Mouse (Mus musculus) layer of hippocampus, adult 8-10 months (tissue): Measurements from ENCODE around the gene Slc25a27. TPM values are rescaled to one million over a fixed set of nuclear protein-coding genes. Genes with fewer than 3 reads are reported as not detected.

Experiments used
- DNase-seq, 2 experiments: peaks; one replicate each; pipeline ENCODE4 v3.0.0; 2022; ENCODE audit warnings: low spot score in 2 of 2
- total RNA-seq, 4 experiments: library from RNA; stranded (reverse); gene quantifications; 2 replicates each; pipeline ENCODE4 v1.2.4; 2022

Gene Slc25a27
- total RNA-seq, 4 experiments from 2014 or later, result 33.2 to 50.6 (median 39.7) TPM

DNA sequence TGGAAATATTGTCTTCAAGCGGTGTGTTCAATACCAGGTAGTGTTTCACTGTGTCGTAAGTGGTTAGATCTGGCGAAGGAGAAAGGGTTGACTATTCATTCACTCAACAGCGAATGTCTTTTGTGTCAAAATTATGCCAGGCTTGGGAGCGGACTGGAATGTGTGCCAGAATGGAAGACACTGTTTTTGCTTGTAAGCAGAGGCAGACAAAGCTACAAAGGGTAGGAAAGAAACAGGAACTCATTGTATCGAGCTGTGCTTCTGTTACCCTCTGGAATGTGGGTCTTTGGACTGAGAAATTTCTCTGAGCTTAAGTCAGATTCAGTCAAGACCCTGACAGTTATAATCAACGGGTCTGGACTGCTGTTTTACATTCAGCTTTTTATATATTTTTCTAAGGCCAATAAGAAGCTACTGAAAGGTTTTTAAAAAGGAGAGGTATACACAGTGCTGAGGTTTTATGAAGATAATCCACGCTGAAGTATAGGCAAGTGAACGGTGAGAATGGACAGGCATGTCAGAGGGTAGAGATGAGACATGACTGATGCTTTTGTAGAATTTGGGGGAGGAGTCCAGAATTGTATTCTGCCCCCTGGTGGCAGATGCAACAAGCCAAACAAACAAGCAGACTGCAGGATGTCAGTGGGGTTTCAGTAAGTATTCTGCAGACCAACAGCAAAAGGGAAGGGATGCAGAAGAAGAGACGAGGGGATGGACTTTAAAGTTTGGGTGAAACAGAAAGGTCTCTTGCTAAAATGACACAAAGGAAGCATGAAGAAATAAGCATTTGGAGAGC lies 17.2 kb downstream of the Slc25a27 start:
- DNase-seq, result peak in 1 of 2 experiments; percentile 24

DNA sequence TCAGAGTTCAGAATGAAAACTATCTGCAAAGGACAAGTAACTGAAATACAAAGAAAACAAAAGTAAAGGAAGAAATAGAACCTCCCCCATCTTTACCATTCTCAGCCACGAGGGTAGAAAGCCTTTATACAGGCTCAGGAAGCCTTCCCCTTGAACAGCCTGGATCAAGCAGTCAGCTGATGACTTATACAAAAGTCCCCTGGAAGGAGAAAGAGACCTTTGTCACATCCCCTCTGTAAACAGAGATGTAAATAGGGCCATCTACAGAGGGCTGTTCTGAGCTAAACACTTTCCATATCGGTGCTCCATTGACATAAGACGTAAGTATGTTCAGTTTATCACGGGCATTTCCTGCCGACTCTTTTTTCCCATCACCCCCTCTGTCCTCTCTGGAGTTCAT lies 20.1 kb downstream of the Slc25a27 start:
- no peak for DNase-seq

DNA sequence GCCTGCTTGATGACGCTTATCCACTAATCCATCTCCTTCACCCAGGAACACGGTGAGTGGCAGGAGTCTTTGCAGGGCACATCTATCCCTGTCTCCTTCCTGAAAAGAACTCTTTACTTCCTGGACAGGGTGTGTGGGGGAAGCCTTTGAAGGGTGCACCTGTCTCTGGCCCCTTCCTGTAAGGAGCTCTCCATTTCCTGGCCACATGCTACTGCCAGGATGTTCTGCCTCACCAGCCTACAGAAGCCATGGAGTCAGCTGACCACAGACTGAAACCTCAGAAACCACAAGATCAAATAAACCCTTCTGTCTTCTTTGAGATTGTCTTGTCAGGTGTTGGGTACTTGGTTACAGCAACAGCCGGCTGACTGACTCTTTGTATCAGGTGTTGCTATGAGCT lies 21.9 kb downstream of the Slc25a27 start:
- no peak for DNase-seq

DNA sequence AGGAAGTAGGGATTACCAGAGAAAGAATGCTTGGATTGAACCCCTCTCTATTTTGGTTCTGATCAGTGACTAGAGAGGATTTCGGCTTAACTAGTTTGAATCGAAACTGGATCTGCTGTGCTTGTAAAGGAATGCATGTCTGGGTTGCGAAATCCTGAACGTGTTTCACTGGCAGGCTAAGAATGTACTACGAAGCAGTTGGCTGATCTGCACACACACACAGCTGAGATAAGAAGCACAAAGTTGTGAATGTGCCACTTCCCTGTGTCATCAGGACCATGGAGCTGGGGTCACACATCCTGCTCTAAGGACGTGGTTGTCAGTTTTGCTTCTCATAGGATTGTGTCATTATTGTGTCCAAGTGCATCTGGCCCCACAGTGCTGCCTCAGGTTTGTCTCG lies 22.6 kb downstream of the Slc25a27 start:
- DNase-seq, result no peak

DNA sequence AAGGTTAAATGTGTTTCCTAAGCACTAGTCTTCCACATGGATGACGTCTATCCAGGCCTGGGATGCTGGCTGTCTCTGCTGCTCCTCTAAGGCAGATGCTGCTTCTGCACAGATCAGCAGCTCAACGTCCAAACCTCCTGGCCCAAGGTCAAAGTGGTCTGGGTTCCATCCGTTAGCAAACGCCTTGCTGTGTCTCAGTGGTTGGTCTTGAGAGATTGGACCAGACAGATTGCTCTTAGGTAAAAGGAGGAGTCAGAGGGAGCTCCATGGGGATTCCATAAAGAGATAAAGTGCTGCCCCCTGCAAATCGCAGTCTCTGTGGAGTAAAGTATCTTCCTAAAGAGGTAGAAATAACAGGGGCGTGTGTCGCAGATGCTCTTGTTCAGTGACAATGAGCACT lies 23.8 kb downstream of the Slc25a27 start:
- no peak for DNase-seq

DNA sequence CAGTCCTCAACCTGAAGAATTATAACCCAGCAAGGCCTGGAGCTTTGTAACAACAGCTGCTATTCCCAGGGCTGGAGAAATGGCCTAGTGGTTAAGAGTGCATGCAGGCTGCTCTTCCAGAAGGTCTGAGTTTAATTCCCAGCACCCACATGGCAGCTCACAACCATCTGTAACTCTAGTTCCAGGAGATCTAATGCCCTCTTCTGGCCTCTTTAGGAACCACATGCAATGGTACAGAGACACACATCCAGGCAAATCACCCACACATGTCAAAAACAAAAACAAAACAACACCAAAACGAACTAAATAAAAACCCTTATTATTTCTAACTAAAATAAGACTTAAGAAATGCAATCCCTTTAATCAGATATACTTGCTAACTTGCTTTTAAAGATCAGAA lies 26.2 kb downstream of the Slc25a27 start:
- DNase-seq, result no peak

DNA sequence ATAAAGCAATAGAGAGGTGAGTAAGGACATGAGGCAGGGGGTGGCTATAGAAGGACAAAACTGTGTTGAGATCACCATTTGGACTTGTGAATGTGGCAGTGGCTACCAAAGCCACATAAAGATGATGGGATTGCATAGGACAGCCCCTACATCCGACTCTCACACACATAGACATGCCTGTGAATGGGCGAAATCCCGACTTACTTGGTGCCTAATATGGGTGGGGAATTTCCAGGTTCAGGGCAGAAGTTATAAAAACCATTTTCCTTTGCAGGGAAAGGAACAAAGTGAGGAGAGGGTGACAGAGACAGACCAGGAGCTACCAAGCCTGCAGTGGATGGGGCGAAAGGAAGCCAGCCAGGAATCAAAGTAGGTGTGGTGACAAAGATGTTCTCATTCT lies 29.9 kb downstream of the Slc25a27 start:
- no peak for DNase-seq

DNA sequence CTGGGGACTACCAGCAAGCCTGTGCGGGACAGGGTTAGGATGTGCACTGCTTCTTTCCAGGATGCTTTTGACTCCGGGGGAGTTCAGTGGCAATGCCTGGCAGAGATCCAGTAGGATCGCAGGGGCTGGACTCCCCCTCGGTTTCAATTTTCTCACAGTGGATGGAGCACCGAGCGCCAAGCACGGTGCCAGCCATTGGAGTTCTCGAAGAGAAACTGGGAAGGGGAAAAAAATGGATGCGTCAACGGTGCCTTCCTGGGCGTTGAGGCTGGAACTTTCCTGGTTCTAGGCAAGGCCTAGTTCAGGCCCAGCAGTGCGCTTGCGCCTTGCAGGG lies 36.6 kb downstream of the Slc25a27 start:
- DNase-seq, result no peak

DNA sequence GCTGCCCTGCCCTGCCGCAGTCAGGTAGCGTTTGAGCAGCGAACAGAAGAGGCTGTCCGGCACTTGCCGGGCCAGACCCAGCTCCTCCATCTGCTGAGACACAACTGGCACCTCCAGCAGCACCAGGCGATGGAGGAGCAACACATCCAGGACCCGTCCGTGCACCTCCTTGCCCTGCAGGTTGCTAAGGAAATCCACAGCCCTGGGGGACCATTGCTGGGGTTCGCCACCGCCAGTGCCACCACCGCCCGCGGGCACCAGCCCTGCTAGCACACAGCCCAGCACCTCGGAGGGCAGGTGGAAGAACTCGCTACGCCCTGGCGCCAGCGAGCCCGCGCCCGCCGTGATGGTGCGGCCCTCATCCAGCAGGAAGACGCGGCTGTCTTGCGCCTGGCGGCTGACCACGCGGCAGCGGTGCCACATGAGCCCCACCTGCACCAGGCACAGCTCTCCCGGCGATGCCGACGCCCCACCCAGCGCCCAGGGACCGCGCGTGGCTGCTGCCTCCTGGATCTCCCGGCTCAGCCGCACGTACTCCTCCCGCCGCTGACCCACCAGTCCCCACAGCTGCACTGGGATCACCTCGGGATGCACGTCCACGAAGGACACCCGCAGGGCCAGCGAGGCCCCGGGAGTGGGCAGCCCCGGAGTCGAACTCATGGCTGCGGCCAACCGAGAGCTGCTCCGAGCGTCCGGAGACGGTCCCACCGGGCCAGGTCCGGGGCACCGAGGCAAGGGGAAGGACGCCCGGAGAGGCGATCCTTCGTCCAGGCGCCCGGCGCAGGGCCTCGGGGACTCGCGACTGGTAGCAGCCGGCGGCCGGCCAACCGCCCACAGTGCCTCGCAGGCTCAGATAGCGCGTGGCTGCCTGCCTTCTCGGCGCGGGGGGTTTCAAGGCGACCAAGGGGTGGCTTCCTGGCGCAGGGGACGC lies 37.3 kb downstream of the Slc25a27 start, which contains the start of gene Tdrd6:
TSS of gene Tdrd6 (minus strand) at position 804 of the 931 bp plus-strand sequence.
- no peak for DNase-seq

DNA sequence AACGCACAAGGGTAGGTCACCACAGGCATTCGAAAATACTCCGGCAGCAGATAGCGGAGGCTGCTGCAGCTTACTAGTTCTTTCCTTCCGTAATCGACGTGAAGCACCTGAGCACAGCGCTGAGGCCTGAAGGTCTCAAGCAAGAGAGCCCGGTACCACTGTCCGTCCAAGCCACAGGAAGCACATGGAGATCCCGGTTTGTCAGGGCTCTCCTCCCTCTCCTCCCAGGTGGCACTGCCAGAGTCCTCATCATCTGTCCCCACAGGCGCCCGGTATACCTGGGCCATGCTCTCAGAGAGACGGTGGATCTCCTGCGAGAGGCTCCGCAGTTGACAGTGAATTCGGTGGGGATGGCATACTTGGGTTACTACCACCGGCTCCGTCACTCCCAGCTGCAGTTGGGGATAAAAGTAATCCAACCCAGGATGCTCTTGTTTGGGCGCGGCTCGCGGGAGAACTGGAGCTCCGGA lies 38.0 kb downstream of the Slc25a27 start:
- no peak for DNase-seq

DNA sequence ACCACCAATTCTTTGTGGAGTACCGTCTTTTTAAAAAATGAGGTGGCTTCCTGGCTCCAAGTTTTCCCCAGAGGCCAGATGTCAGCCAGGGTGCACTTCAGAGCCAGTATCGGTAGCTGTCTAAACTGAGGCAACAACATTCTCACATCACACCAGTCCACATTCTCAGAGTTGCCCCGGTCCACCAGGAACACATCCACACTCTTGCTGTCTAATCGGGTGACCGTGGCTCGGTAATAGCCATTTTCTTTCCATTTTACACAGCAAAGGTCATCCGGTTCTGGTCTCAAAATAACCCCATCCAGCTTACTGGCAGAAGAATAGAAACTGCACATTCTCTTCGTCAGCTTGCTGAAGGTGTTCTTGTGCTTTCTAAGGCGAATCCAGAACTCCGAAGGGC lies 38.8 kb downstream of the Slc25a27 start:
- DNase-seq, result no peak

DNA sequence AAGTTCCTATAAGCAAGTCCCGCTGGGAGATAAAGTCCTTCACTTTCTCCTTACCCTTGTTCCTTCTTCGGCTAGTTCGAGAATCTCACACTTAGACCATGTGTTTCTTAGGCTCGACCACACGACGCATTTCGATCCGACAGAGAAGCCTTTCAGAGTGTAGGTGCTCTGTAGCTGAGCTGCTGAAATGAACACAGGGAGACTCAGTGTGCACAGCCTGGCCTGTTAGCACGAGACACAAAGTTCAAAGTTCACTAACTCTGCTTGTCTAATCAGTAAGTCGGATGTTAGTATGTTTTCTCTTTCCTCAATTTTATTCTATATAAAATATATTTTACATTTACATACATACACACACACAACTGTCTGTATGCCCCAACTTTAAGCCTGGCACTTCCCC lies 44.9 kb downstream of the Slc25a27 start:
- no peak for DNase-seq

DNA sequence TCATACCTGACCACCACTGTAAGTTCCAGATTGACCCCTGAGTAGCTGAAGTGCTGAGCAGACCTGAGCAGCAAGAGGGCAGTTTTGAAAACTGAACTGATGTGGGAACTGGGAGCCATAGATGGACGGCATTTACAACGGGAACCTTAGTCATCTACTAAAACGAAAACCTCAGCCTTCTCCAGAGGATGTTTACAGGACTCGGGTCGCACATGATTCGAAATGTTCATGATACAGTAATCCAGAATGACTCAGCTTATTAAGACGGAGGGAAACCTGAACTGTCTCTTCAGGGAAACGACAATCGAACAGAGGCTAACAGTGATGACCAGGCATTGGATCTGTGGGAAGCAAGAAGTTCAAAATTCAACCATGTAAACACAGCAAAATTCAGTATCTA lies 47.9 kb downstream of the Slc25a27 start:
- no peak for DNase-seq

DNA sequence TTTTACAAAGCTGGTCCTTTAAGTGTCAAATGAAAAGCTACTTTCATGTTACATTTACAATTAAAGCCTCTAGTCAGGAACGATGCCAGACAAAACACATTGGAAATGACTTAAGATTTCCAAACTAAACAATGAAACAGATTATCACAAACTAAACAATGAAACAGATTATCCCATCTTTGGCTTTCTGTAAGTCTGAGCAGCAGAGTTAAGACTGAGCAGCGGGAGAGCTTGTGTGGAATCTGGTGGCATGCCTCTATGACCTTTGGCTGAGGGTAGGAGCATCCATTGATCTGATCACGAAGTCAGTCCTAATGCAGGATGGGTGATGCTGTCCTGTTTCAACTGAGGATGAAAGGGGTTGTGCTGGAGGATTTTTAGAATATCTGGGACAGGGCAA lies 54.8 kb downstream of the Slc25a27 start:
- no peak for DNase-seq

DNA sequence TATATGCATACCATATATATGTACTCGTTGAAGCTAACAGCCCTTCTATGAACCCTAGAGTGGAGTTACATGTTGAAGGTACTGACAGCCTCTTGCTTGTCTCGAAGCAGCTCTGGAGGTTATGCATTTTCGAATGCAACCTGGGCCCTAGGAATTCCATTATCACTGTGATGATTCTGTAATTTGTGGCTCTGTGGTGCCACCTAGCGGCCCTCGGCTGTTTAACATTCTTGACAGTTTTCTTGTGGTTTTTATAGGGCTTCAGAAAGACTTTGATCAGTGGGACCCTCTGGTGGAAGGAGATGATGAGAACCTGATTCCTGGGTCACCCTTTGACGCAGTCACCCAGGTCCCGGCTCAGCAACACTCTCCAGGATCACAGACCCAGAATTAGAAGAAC lies 55.4 kb downstream of the Slc25a27 start:
- peak in 1 of 2 experiments; percentile 72 for DNase-seq

DNA sequence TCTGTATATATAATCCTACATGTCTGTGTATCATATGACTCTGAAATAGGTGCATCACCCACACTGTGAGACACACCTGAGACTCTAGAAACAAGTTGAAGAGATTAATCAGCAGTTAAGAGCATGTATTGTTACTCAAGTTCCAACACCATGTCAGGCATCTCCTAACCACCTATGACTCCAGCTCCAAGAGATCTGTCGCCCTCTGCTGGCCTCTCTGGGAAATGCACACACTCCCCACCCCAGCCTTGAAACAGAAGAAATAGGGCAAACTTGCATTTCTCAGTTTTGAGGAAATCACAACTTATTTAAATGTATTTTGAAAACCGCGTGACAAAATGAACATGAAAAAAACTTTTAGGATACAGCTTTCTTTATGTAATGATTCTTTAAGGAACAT lies 60.3 kb downstream of the Slc25a27 start:
- DNase-seq, result peak in 1 of 2 experiments; percentile 73

DNA sequence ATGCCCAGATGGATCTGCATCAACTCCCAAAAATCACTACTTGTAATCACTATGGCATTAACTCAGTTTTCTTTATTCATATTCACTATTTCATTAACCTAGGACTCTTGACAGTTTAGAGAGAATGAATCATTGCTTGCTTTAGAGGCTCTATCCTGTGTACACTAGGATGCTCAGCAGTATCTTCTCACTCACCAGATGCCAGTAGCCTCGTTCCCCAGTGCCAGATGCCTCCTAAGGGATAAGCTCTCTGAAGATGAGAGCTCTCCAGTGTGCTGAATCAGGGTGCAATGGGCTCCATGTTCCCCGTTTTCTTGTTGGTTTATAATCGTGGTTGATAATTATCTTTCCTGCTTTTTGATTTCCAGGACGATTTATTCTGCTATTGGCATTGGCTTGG lies 68.3 kb downstream of the Slc25a27 start:
- DNase-seq, result peak in 1 of 2 experiments; percentile 11

DNA sequence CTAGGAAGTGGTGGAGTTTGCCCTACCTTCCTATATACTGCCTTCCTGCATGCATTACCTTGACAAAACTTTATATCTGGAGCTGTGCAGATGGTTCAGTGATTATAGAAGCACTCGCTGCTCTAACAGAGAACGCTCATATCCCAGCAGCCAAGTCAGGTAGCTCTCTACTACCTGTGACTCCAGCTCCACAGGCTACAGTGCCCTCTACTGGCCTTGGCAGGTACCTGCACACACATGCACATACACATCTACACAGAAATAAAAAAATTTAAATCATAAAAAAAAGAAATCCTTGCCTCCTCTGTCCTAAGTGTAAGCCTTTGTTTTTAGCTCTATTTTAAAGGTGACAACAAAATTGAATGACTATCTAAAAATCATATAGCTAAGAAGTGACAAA lies 69.3 kb downstream of the Slc25a27 start:
- no peak for DNase-seq

DNA sequence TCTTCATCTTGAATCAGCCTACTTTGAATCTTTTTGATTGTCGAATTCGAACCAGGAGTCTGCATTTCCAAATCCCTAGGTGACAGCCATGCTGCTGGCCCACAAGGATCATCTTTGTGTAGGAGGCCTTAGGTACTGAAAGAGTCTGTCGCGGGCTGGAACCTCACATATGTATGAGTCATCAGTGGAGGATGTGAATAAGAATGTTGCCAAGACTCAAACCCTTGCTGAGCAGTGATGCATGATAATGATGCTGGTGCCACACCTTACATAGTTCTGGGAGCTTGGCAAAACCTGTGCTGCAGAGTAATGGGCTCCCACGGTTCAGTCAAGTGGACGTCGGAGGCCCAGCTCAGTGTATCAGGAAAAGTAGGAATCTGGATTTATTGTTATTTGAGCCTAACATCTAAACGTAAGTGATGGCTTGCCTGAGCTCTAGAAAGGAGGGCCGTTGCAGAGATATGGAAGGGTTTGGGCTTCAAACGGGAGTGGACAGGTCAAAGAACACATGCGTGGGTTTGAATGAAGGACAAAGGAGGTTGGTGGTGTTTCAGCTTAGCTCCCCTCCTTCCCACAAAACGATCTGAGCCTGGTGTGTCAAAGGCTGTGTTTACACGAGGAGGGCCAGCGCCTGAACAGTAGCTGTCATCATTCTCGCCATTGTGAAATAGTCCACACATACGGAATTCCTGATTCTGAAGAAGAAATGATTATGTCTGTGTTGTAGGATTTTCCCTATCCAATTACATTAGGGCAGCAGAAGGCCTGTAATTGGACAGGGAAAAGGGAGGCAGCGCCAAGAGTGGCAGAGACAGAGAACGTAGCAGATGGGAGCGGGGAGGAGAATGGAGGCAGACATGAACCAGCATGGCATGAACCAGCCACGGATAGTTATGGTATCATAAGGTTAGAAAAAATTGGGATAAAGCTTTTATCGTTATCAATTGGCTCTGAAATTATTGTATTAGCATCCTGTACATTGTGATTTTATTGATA lies 74.4 kb downstream of the Slc25a27 start:
- DNase-seq, result no peak
